Mouse (Mus musculus) NIH3T3 (cell line): ENCODE measurements at regions not wholly inside any gene's neighbourhood (a gene's known extent, or its start where the extent isn't known, plus 50 kb on each side); places are given as distances from the start of the nearest gene placed in this dataset.
"Not testable (repeated sequence)": the region's sequence is repeated elsewhere in the genome, so short reads cannot be mapped to it uniquely, and the experiment has no call there.

Source experiments
- DNase-seq: peaks from one replicate; pipeline ENCODE4 v3.0.0-alpha.2; 2012; ENCODE audit warnings: low read depth

DNA sequence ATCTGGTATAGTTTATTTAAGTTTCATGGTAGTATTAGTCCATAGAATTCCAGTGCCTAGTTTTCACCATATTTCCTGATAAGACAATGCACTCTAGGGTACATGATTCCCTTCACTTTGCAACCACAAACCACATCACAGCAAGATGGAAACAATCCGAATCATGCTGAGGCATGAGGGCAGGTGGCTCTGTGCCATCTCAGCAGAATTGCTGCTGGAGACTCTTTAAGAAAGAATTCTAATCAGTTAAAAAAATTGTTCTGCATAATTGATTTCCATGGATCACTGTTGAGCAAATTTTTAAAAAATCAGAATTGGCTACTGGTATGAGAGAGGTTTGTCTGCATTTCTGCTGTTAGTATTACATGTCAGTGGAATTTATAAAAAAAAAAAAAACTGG, 1451.1 kb upstream of the Pcdh20 start:
- DNase-seq: no peak

DNA sequence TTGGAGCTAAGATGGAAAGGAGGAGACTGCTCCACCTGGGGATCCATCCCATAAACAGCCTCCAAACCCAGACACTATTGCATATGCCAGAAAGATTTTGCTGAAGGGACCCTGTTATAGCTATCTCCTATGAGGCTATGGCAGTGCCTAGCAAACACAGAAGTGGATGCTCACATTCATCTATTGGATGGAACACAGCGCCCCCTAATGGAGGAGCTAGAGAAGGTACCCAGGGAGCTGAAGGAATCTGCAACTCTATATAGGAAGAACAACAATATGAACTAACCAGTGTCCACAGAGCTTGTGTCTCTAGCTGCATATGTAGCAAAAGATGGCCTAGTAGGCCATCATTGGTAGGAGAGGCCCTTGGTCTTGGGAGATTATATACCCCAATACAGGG, 1449.4 kb upstream of the Pcdh20 start:
- peak; percentile 3 for DNase-seq

DNA sequence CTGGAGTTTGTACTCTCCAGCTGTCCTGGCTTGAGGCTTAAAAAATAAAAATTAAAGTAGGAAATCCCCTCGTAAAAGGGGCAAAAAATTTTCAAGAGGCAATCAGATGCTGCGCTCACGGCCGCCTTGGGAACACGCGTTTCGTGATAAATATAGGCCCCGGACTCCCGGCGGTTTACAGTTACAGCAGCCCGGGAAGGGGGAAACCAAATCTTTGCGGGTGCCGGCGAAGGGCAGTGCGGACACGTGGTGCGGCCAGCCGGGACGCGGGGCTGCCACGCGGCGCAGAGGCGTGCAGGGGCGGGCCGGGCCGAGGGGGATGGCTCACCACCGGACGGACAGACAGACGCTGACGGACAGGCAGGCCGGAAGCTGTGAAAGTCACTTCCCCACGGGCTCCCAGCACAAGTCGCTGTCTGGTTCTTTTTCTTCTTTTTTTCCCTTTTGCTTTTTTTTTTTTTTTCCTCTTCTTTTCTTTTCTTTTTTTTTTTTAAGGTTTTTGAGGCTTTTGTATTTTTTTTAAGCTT, 1427.6 kb upstream of the Pcdh20 start:
- peak; percentile 16 for DNase-seq

DNA sequence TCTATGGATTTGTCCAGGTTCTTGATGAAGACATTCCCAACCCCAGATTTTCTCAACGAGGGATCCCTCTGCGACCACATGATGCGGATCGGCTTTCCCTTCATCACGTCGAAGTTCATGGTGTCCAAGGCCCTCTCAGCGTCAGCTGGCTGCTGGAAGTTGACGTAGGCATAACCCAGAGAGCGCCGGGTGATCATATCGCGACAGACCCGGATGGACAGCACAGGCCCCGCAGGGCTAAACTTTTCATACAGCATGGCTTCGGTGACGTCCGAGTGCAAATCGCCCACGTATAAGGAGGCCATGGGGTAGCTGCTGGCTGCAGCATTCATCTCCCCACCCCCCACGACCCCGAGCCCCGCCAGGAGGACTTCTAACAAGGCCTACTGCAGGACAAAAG, 1426.9 kb upstream of the Pcdh20 start:
- DNase-seq: not testable (repeated sequence)

GRCm38 (mm10) chr14:89896891-89897290, 1425.7 kb upstream of the Pcdh20 start:
- DNase-seq: not testable (repeated sequence)
